Mouse (Mus musculus): ENCODE data around the gene Tatdn2.
A peak's percentile ranks its signal among the peaks of the same experiment; 100 is the strongest.

Gene Tatdn2

GRCm38 (mm10) chr6:113714797-113715196 lies 17.9 kb downstream of the Tatdn2 start:
- peak; percentile 25 for DNase-seq

GRCm38 (mm10) chr6:113717541-113717940 lies 20.7 kb downstream of the Tatdn2 start:
- DNase-seq: no peak

- DNase-seq: no peak
These were observed 23.0 kb downstream of the Tatdn2 start, which contains the start of gene Ghrl for GRCm38 (mm10) chr6:113719878-113720277. TSS of gene Ghrl (minus strand) at chr6:113719880.

GRCm38 (mm10) chr6:113721061-113721460 lies 24.2 kb downstream of the Tatdn2 start:
- no peak for DNase-seq

GRCm38 (mm10) chr6:113728181-113728580 lies 31.3 kb downstream of the Tatdn2 start:
- DNase-seq: no peak

- no peak for DNase-seq
These were observed 34.4 kb downstream of the Tatdn2 start for GRCm38 (mm10) chr6:113731296-113731695.

- DNase-seq: no peak
These were observed 40.6 kb downstream of the Tatdn2 start for GRCm38 (mm10) chr6:113737318-113738046.

GRCm38 (mm10) chr6:113740236-113741217 lies 43.7 kb downstream of the Tatdn2 start, which contains the start of gene Sec13:
TSS of gene Sec13 (minus strand) at chr6:113740743.
- peak; percentile 87 for DNase-seq

- DNase-seq: no peak
These were observed 44.6 kb downstream of the Tatdn2 start for GRCm38 (mm10) chr6:113741425-113741824.

GRCm38 (mm10) chr6:113742321-113742720 lies 45.5 kb downstream of the Tatdn2 start:
- no peak for DNase-seq

GRCm38 (mm10) chr6:113743111-113743510 lies 46.3 kb downstream of the Tatdn2 start:
- DNase-seq: no peak

- no peak for DNase-seq
These were observed 48.3 kb downstream of the Tatdn2 start for GRCm38 (mm10) chr6:113745117-113745516.

- DNase-seq: no peak
These were observed 50.4 kb downstream of the Tatdn2 start for GRCm38 (mm10) chr6:113747284-113747683.

GRCm38 (mm10) chr6:113748351-113748750 lies 51.5 kb downstream of the Tatdn2 start:
- DNase-seq: no peak

GRCm38 (mm10) chr6:113749119-113749685 lies 52.4 kb downstream of the Tatdn2 start:
- DNase-seq: no peak
